Mouse (Mus musculus): ENCODE results near the gene Adat1. TPM values are rescaled to one million over a fixed set of nuclear protein-coding genes. Genes with fewer than 3 reads are reported as not detected.
"Not testable (repeated sequence)": the region's sequence is repeated elsewhere in the genome, so short reads cannot be mapped to it uniquely, and the experiment has no call there.

Gene Adat1
- polyA plus RNA-seq, 1 experiment from 2014 or later, result 11.7 TPM

GRCm38 (mm10) chr8:111947144-111947543 lies 45.0 kb downstream of the Adat1 start:
- Histone ChIP-seq H3K27ac (ENCODE audit: low read length) (no peak overlapping the region), H3K27me3 (ENCODE audit: insufficient read depth, low read length) (no peaks in the 10 kb centered on the region), H3K9ac (replicated peaks; ENCODE audit: low read length) (no peak overlapping the region), H3K4me1 (ENCODE audit: insufficient read depth, low read length) (no peaks in the 10 kb centered on the region), H3K4me2 (replicated peaks; ENCODE audit: low read depth, low read length) (no peak overlapping the region), H3K9me3 (ENCODE audit: low read length) (no peaks in the 10 kb centered on the region), H3K4me3 (ENCODE audit: low read length) (no peak overlapping the region), H3K36me3 (ENCODE audit: insufficient read depth, low read length) (peaks cover 43% of the 10 kb centered on the region)
- WGBS, result 89% methylated on average over 2 of the region's 2 CpGs
- ATAC-seq (ENCODE audit: low FRiP score, low TSS enrichment), result no peak

DNA sequence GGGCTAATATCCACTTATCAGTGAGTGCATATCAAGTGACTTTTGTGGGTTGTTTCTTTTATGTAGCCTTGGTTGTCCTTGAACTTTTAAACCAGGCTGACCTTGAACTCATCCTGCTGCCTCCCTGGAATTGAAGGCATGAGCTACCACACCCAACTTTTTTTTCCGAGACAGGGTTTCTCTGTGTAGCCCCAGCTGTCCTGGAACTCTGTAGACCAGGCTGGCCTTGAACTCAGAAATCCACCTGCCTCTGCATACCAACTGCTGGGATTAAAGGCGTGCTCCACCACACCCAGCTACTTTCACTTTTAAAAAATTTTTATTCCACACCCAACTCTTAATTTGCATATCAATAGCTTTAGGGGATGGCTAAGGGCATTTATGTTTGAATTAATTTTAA lies 48.6 kb downstream of the Adat1 start:
- no peak for ATAC-seq (ENCODE audit: low FRiP score, low TSS enrichment)
- no peaks in the 10 kb centered on the region for H3K27me3 ChIP-seq (ENCODE audit: insufficient read depth, low read length)
- H3K4me2 ChIP-seq (replicated peaks; ENCODE audit: low read depth, low read length), result no peak overlapping the region
- peaks cover 31% of the 10 kb centered on the region for H3K36me3 ChIP-seq (ENCODE audit: insufficient read depth, low read length)
- H3K9me3 ChIP-seq (ENCODE audit: low read length), result no peaks in the 10 kb centered on the region
- H3K27ac ChIP-seq (ENCODE audit: low read length), result no peak overlapping the region
- 89% methylated on average over 2 of the region's 2 CpGs for WGBS
- no peak overlapping the region for H3K9ac ChIP-seq (replicated peaks; ENCODE audit: low read length)
- no peak overlapping the region for H3K4me3 ChIP-seq (ENCODE audit: low read length)
- H3K4me1 ChIP-seq (ENCODE audit: insufficient read depth, low read length), result peaks cover 13% of the 10 kb centered on the region

- peak overlapping the region; percentile 93 for H3K4me2 ChIP-seq (replicated peaks; ENCODE audit: low read depth, low read length)
- peak overlapping the region; percentile 99 for H3K4me3 ChIP-seq (ENCODE audit: low read length)
- no peaks in the 10 kb centered on the region for H3K27me3 ChIP-seq (ENCODE audit: insufficient read depth, low read length)
- H3K36me3 ChIP-seq (ENCODE audit: insufficient read depth, low read length), result peaks cover 23% of the 10 kb centered on the region; the same call in 1 of the 2 replicates
- no peaks in the 10 kb centered on the region for H3K9me3 ChIP-seq (ENCODE audit: low read length)
- 0% methylated on average over 23 of the region's 23 CpGs for WGBS
- peaks cover 13% of the 10 kb centered on the region for H3K4me1 ChIP-seq (ENCODE audit: insufficient read depth, low read length)
- peak overlapping the region; percentile 82 for H3K27ac ChIP-seq (ENCODE audit: low read length)
- peak; percentile 47 for ATAC-seq (ENCODE audit: low FRiP score, low TSS enrichment)
- peak overlapping the region; percentile 87 for H3K9ac ChIP-seq (replicated peaks; ENCODE audit: low read length)
These were observed 51.0 kb downstream of the Adat1 start for GRCm38 (mm10) chr8:111941101-111941454.

- no peaks in the 10 kb centered on the region for H3K9me3 ChIP-seq (ENCODE audit: low read length)
- H3K27me3 ChIP-seq (ENCODE audit: insufficient read depth, low read length), result no peaks in the 10 kb centered on the region
- H3K9ac ChIP-seq (replicated peaks; ENCODE audit: low read length), result peak within 1 kb of the TSS; percentile 87
- under 1% methylated on average over 64 of the region's 65 CpGs for WGBS
- H3K36me3 ChIP-seq (ENCODE audit: insufficient read depth, low read length), result peaks cover 21% of the 10 kb centered on the region; the same call in 1 of the 2 replicates
- peak within 1 kb of the TSS; percentile 93 for H3K4me2 ChIP-seq (replicated peaks; ENCODE audit: low read depth, low read length)
- peaks cover 13% of the 10 kb centered on the region for H3K4me1 ChIP-seq (ENCODE audit: insufficient read depth, low read length)
- ATAC-seq (ENCODE audit: low FRiP score, low TSS enrichment), result peak; percentile 98
- peak within 1 kb of the TSS; percentile 86 for H3K27ac ChIP-seq (ENCODE audit: low read length)
- peak within 1 kb of the TSS; percentile 99 for H3K4me3 ChIP-seq (ENCODE audit: low read length)
These were observed 51.7 kb downstream of the Adat1 start, which contains the start of gene Gabarapl2 for GRCm38 (mm10) chr8:111940171-111941100. Gabarapl2 (plus strand) TSS chr8:111940703.

- ATAC-seq (ENCODE audit: low FRiP score, low TSS enrichment), result peak; percentile 91
- Histone ChIP-seq H3K4me3 (ENCODE audit: low read length) (peak overlapping the region; percentile 99), H3K9ac (replicated peaks; ENCODE audit: low read length) (peak overlapping the region; percentile 55)
These were observed 52.5 kb downstream of the Adat1 start for GRCm38 (mm10) chr8:111939516-111940142.

DNA sequence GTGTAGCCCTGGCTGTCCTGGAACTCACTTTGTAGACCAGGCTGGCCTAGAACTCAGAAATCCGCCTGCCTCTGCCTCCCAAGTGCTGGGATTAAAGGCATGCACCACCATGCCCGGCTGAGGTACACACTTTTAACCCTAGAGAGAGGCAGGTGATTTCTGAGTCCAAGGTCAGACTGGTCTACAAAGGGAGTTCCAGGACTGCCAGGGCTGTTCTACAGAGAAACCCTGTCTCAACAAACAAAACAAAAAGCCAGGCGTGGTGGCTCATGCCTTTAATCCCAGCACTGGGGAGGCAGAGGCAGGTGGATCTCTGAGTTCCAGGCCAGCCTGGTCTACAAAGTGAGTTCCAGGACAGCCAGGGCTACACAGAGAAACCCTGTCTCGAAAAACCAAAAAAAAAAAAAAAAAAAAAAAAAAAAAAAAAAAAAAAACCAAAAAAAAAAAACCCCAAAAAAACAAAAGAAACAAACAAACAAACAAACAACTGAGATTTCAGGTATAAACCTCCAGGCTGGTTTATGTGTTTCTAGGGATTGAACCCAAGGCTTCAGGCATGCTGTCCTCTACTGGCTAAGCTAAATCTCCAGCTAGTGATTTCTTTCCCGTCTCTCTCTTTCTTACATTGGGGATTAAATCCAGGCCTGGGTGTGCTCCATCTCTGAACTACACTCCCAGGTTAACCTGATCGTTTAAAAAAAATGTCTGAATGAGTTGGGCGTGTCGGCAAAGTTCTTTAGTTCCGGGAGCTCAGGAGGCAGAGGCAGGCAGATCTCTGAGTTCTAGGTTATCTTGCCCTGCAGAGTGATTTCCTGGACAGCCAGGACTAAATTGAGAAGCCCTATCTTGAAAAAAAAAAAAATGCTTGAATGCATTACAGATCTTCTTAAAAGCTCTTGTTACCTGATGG lies 53.8 kb downstream of the Adat1 start:
- 92% methylated on average over 8 of the region's 9 CpGs for WGBS
- H3K27ac ChIP-seq (ENCODE audit: low read length); H3K4me2 ChIP-seq (replicated peaks; ENCODE audit: low read depth, low read length); H3K4me3 ChIP-seq (ENCODE audit: low read length); ATAC-seq (ENCODE audit: low FRiP score, low TSS enrichment); H3K9ac ChIP-seq (replicated peaks; ENCODE audit: low read length); H3K27me3 ChIP-seq (ENCODE audit: insufficient read depth, low read length); H3K9me3 ChIP-seq (ENCODE audit: low read length); H3K36me3 ChIP-seq (ENCODE audit: insufficient read depth, low read length): not testable (repeated sequence)
- H3K4me1 ChIP-seq (ENCODE audit: insufficient read depth, low read length), result peaks cover 13% of the 10 kb centered on the region

More at GRCm38 (mm10) chr8:111939516-111940142, 52.5 kb downstream of the Adat1 start:
- 0 out of 2 replicates have a peak, but pooled peaks cover 16% of the 10 kb centered on the region for H3K36me3 ChIP-seq (ENCODE audit: insufficient read depth, low read length)
- 5% methylated on average over 10 of the region's 10 CpGs for WGBS
- H3K9me3 ChIP-seq (ENCODE audit: low read length), result no peaks in the 10 kb centered on the region
- H3K4me2 ChIP-seq (replicated peaks; ENCODE audit: low read depth, low read length), result peak overlapping the region; percentile 93
- no peaks in the 10 kb centered on the region for H3K27me3 ChIP-seq (ENCODE audit: insufficient read depth, low read length)
- H3K27ac ChIP-seq (ENCODE audit: low read length), result peak overlapping the region; percentile 86
- H3K4me1 ChIP-seq (ENCODE audit: insufficient read depth, low read length), result peaks cover 13% of the 10 kb centered on the region

DNA sequence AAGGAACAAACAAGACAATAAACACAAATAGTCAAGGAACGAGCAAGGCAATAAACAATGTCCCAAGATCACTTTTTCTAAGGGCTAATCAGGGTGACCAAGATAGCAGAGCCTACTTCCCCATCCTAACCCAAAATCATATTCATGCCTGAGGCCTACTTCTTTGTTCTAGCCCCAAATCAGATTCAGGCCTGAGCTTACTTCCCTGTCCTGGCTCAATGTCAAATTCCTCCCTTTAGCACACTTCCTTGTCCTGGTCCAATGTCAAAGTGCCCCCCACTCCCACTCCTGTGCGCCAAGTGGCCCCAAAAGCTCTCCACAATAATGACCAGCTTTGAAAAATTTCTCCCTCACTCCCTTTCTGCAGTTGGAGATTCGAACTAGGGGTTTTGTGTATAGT lies 54.9 kb downstream of the Adat1 start:
- no peak for ATAC-seq (ENCODE audit: low FRiP score, low TSS enrichment)
- Histone ChIP-seq H3K27ac (ENCODE audit: low read length) (no peak overlapping the region), H3K9me3 (ENCODE audit: low read length) (no peaks in the 10 kb centered on the region), H3K27me3 (ENCODE audit: insufficient read depth, low read length) (no peaks in the 10 kb centered on the region), H3K36me3 (ENCODE audit: insufficient read depth, low read length) (no peaks in the 10 kb centered on the region), H3K4me3 (ENCODE audit: low read length) (no peak overlapping the region), H3K4me1 (ENCODE audit: insufficient read depth, low read length) (peaks cover 22% of the 10 kb centered on the region), H3K9ac (replicated peaks; ENCODE audit: low read length) (no peak overlapping the region), H3K4me2 (replicated peaks; ENCODE audit: low read depth, low read length) (no peak overlapping the region)
- 71% methylated on average over 3 of the region's 3 CpGs for WGBS

GRCm38 (mm10) chr8:111934201-111934600 lies 57.9 kb downstream of the Adat1 start:
- Histone ChIP-seq H3K4me3 (ENCODE audit: low read length) (no peak overlapping the region), H3K9ac (replicated peaks; ENCODE audit: low read length) (no peak overlapping the region), H3K4me1 (ENCODE audit: insufficient read depth, low read length) (peaks cover 15% of the 10 kb centered on the region), H3K27ac (ENCODE audit: low read length) (no peak overlapping the region), H3K27me3 (ENCODE audit: insufficient read depth, low read length) (no peaks in the 10 kb centered on the region), H3K4me2 (replicated peaks; ENCODE audit: low read depth, low read length) (no peak overlapping the region), H3K36me3 (ENCODE audit: insufficient read depth, low read length) (no peaks in the 10 kb centered on the region), H3K9me3 (ENCODE audit: low read length) (no peaks in the 10 kb centered on the region)
- 88% methylated on average over 2 of the region's 2 CpGs for WGBS
- ATAC-seq (ENCODE audit: low FRiP score, low TSS enrichment), result no peak

DNA sequence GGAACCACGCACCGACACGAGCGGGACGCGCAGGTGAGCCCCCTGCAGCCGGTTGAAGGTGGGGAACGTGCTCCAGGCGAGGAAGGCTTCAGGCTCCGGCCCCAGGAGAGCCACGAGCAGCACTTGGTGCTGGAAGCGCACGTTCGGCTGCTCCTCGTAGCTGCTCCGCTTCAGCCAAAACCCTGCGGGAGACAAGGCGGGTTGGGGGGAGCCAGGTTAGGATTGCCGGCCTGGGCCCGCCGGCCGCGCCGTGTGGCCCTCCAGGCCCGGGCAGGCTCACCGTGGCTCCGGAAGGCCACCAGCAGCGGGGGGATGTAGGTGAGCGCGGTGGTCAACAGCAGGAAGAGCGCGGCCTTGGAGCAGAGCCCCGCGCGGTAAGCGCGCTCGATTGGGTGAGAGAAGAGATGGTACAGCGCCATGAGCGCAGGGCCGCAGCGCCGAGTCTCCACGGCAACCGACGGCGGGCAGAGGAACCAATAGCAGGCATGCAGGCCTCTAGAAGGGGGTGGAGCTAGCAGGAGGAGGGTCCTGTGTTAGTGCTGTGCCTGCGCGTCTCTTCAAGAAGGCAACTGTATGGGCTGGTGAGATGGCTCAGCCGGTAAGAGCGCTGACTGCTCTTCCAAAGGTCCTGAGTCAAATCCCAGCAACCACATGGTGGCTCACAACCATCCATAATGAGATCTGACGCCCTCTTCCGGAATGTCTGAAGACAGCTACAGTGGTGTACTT lies 58.6 kb downstream of the Adat1 start, which contains the start of gene Tmem231:
TSS of gene Tmem231 (minus strand) at position 534 of the 729 bp plus-strand sequence.
- Histone ChIP-seq H3K4me2 (replicated peaks; ENCODE audit: low read depth, low read length) (peak within 1 kb of the TSS; percentile 85), H3K9ac (replicated peaks; ENCODE audit: low read length) (peak within 1 kb of the TSS; percentile 77), H3K4me3 (ENCODE audit: low read length) (peak within 1 kb of the TSS; percentile 72), H3K4me1 (ENCODE audit: insufficient read depth, low read length) (peaks cover 15% of the 10 kb centered on the region), H3K36me3 (ENCODE audit: insufficient read depth, low read length) (no peaks in the 10 kb centered on the region), H3K27me3 (ENCODE audit: insufficient read depth, low read length) (no peaks in the 10 kb centered on the region), H3K9me3 (ENCODE audit: low read length) (no peaks in the 10 kb centered on the region), H3K27ac (ENCODE audit: low read length) (peak within 1 kb of the TSS; percentile 81)
- WGBS, result under 1% methylated on average over 53 of the region's 53 CpGs
- peak; percentile 99 for ATAC-seq (ENCODE audit: low FRiP score, low TSS enrichment)

All from kidney, embryonic 16.5 days (tissue).